Mouse (Mus musculus) spleen, adult 2 months (tissue): Measurements from ENCODE around the gene Olfr153. TPM values are rescaled to one million over a fixed set of nuclear protein-coding genes. Genes with fewer than 3 reads are reported as not detected.
"Not testable (repeated sequence)": the region's sequence is repeated elsewhere in the genome, so short reads cannot be mapped to it uniquely, and the experiment has no call there.

Source experiments
- DNase-seq, 2 experiments: peaks; one replicate each; pipeline versions ENCODE4 v3.0.0 to v3.0.0-alpha.2; 2012 to 2021; ENCODE audit warnings: low spot score in 2 of 2, low read depth in 1 of 2
- H3K27ac ChIP-seq: fragments of 200-500 bp; 2 replicates; pipeline ENCODE4 v1.5.1; 2012; ENCODE audit warnings: low read length, inconsistent platforms; ENCODE audit not compliant: insufficient read depth
- H3K27me3 ChIP-seq: fragments of 200-500 bp; 2 replicates; pipeline ENCODE4 v1.6.1; 2012; ENCODE audit warnings: mild to moderate bottlenecking, moderate library complexity, low read length, inconsistent platforms; ENCODE audit not compliant: control insufficient read depth, insufficient read depth
- H3K36me3 ChIP-seq: fragments of 200-500 bp; 2 replicates; pipeline ENCODE4 v1.6.1; 2012; ENCODE audit warnings: mild to moderate bottlenecking, low read length, inconsistent platforms; ENCODE audit not compliant: control insufficient read depth, insufficient read depth
- H3K4me1 ChIP-seq: fragments of 200-500 bp; 2 replicates; pipeline ENCODE4 v1.6.1; 2011; ENCODE audit warnings: inconsistent platforms; ENCODE audit not compliant: control insufficient read depth, insufficient read depth, insufficient read length
- H3K4me3 ChIP-seq: fragments of 200-500 bp; 2 replicates; pipeline ENCODE4 v1.5.1; 2011; ENCODE audit warnings: mild to moderate bottlenecking, inconsistent platforms; ENCODE audit not compliant: insufficient read depth, insufficient read length; ENCODE audit errors: extremely low read depth
- CTCF ChIP-seq: fragments of 200-500 bp; IDR thresholded peaks from 2 replicates; pipeline ENCODE4 v1.5.1; 2011; ENCODE audit warnings: mild to moderate bottlenecking, inconsistent platforms; ENCODE audit not compliant: insufficient read depth, insufficient read length, insufficient replicate concordance; ENCODE audit errors: extremely low read depth
- POLR2A ChIP-seq: fragments of 200-500 bp; IDR thresholded peaks from 2 replicates; pipeline ENCODE4 v1.6.1; 2011; ENCODE audit warnings: low read depth, low read length, inconsistent platforms
- WGBS: fragments of 180-500 bp; shearing (Covaris S2); methylation state at CpG from one replicate; pipeline ENCODE4 v1.1.7; 2018; 5-methylcytosine and 5-hydroxymethylcytosine counted together
- polyA plus RNA-seq: library from polyadenylated mRNA; depleted of rRNA; stranded (reverse); fragments of >200 nt; gene quantifications from 2 replicates; pipeline ENCODE4 v1.2.3, GENCODE M21; 2012; rRNA removed

Olfr153 gene
- polyA plus RNA-seq, 1 experiment = not detected

- Histone ChIP-seq H3K4me3 (no peak overlapping the region), H3K36me3 (no peaks in the 10 kb centered on the region), H3K4me1 (no peaks in the 10 kb centered on the region), H3K27me3 (no peaks in the 10 kb centered on the region), H3K27ac (no peak overlapping the region)
- WGBS = 82% methylated on average over 4 of the region's 4 CpGs
- TF ChIP-seq CTCF (no peak), POLR2A (no peak)
- no peak for DNase-seq
Observed at GRCm38 (mm10) chr2:87520651-87521050, 10.9 kb upstream of the Olfr153 start.

- H3K27me3 ChIP-seq, H3K36me3 ChIP-seq, H3K4me3 ChIP-seq, DNase-seq, H3K27ac ChIP-seq, H3K4me1 ChIP-seq: not testable (repeated sequence)
- WGBS = 42% methylated on average over 39 of the region's 39 CpGs
Observed at GRCm38 (mm10) chr2:87525899-87526616, 5.5 kb upstream of the Olfr153 start.

GRCm38 (mm10) chr2:87534826-87535225, 3.2 kb downstream of the Olfr153 start:
- Histone ChIP-seq H3K4me1 (no peaks in the 10 kb centered on the region), H3K36me3 (no peaks in the 10 kb centered on the region), H3K27me3 (no peaks in the 10 kb centered on the region), H3K4me3 (no peak overlapping the region), H3K27ac (no peak overlapping the region)
- TF ChIP-seq POLR2A (no peak), CTCF (no peak)
- no peak for DNase-seq
- WGBS = 72% methylated on average over 2 of the region's 2 CpGs

- Histone ChIP-seq H3K36me3 (no peaks in the 10 kb centered on the region), H3K27ac (no peak within 1 kb of the TSS), H3K4me1 (no peaks in the 10 kb centered on the region), H3K27me3 (no peaks in the 10 kb centered on the region), H3K4me3 (no peak within 1 kb of the TSS)
- no peak for DNase-seq
- no peak for TF ChIP-seq POLR2A
- WGBS = 89% methylated on average over 1 of the region's 1 CpGs
Observed at GRCm38 (mm10) chr2:87545442-87545841, 13.8 kb downstream of the Olfr153 start, which contains the start of gene Olfr1128. Gene Olfr1128 (minus strand): TSS chr2:87545542.

GRCm38 (mm10) chr2:87573602-87574001, 42.0 kb downstream of the Olfr153 start, which contains the start of gene Olfr1129:
Gene Olfr1129 (plus strand): TSS chr2:87573902.
- H3K27ac ChIP-seq, H3K4me3 ChIP-seq: not testable (repeated sequence)

More at GRCm38 (mm10) chr2:87573602-87574001, 42.0 kb downstream of the Olfr153 start, which contains the start of gene Olfr1129:
- 67% methylated on average over 1 of the region's 1 CpGs for WGBS
- not testable (repeated sequence) for H3K36me3 ChIP-seq, DNase-seq, H3K27me3 ChIP-seq, H3K4me1 ChIP-seq

Other genes with a start within 250 kb of the Olfr153 start
- not detected in 2 replicates for gene Olfr1118, start 224.2 kb upstream of the Olfr153 start, polyA plus RNA-seq
- gene Olfr1120, start 177.0 kb upstream of the Olfr153 start, polyA plus RNA-seq = not detected in 2 replicates
- gene Olfr1121, start 161.9 kb upstream of the Olfr153 start, polyA plus RNA-seq = not detected in 2 replicates
- not detected in 2 replicates for gene Olfr1122, start 145.9 kb upstream of the Olfr153 start, polyA plus RNA-seq
- not detected in 2 replicates for gene Olfr1123, start 115.2 kb upstream of the Olfr153 start, polyA plus RNA-seq
- not detected in 2 replicates for gene Olfr1124, start 101.5 kb upstream of the Olfr153 start, polyA plus RNA-seq
- not detected in 2 replicates for gene Olfr1126, start 77.8 kb upstream of the Olfr153 start, polyA plus RNA-seq
- gene Pramel7, start 34.7 kb upstream of the Olfr153 start, polyA plus RNA-seq = not detected in 2 replicates
- not detected in 2 replicates for gene Pramel6, start 25.2 kb upstream of the Olfr153 start, polyA plus RNA-seq
- gene Olfr1128, start 13.7 kb downstream of the Olfr153 start, polyA plus RNA-seq = not detected in 2 replicates
- gene Olfr1129, start 42.1 kb downstream of the Olfr153 start, polyA plus RNA-seq = not detected in 2 replicates
- not detected in 2 replicates for gene Olfr1130, start 74.4 kb downstream of the Olfr153 start, polyA plus RNA-seq
- gene Olfr1131, start 95.3 kb downstream of the Olfr153 start, polyA plus RNA-seq = not detected in 2 replicates
- gene Olfr1132, start 105.7 kb downstream of the Olfr153 start, polyA plus RNA-seq = not detected in 2 replicates
- gene Olfr1133, start 115.6 kb downstream of the Olfr153 start, polyA plus RNA-seq = not detected in 2 replicates
- not detected in 2 replicates for gene Olfr1134, start 126.7 kb downstream of the Olfr153 start, polyA plus RNA-seq
- not detected in 2 replicates for gene Olfr1135, start 141.9 kb downstream of the Olfr153 start, polyA plus RNA-seq
- not detected in 2 replicates for gene Olfr1136, start 162.2 kb downstream of the Olfr153 start, polyA plus RNA-seq
- gene Olfr1137, start 181.4 kb downstream of the Olfr153 start, polyA plus RNA-seq = not detected in 2 replicates
- gene Olfr1138, start 208.2 kb downstream of the Olfr153 start, polyA plus RNA-seq = not detected in 2 replicates
- not detected in 2 replicates for gene Olfr1140, start 212.0 kb downstream of the Olfr153 start, polyA plus RNA-seq
- not detected in 2 replicates for gene Olfr1141, start 222.2 kb downstream of the Olfr153 start, polyA plus RNA-seq
- gene Olfr152, start 247.7 kb downstream of the Olfr153 start, polyA plus RNA-seq = not detected in 2 replicates